Mouse (Mus musculus): Measurements from ENCODE around the gene Cyfip1.

Cyfip1 gene

DNA sequence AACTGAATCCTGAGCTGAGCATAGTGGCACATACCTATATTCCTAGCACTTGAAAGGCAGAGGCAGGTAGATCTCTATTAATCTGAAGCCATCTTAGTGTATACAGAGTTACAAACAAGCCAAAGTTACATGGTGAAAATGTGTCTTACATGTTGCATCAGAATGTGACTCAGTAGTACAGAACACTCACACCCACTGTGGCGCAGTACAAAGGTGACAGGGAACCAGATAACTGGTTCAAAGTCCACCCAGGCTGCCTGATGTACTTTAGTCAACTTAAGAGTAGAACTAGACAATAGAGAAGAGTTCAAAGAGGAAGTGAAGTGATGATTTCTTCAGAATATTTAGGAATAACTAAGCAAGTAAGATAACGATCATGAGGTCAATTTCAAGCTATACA, 93.5 kb downstream of the Cyfip1 start:
- in situ Hi-C loops (cut with MboI; ENCODE audit: low sequenced_read_pairs) = no loop called here

DNA sequence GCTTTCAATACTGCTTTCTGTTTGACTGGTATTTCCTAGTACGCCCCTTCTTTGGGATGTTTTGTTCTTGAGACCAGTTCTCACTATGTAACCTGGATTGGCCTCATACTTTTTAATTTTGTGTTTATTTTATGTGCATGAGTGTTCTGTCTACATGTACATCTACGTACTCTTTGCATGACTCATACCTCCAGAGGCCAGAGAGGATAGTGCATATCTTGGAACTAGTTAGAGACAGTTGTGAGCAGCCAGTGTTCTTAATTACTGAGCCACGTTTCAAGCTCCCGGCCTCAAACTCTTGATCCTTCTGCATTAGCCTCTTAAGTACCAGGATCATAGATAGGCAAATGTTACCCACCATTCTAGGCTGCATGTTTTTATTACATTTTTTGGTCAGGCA, 96.8 kb downstream of the Cyfip1 start:
- in situ Hi-C loops (cut with MboI; ENCODE audit: low sequenced_read_pairs) = no loop called here

DNA sequence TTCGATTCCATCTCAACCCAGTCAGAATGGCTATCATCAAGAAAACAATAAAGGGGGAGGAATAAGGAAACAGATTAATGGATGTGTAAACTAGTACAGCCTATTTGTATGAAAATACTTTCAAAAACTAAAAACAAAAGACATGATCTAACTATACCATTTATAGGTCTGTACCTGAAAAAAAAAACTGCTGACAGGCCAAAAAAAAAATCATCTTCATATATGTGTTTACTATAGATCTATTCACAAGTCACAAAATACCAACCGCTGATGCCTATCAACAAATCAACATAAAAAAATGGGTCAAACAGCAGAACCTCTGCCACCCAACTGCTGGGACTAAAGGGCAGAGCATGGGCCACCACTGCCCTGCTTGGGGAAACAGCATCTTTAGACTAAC, 114.5 kb downstream of the Cyfip1 start:
- in situ Hi-C loops (cut with MboI; ENCODE audit: low sequenced_read_pairs) = no loop called here

- in situ Hi-C loops (cut with MboI; ENCODE audit: low sequenced_read_pairs) = no loop called here
Measured at GRCm38 (mm10) chr7:55957178-55957577, 115.6 kb downstream of the Cyfip1 start.

DNA sequence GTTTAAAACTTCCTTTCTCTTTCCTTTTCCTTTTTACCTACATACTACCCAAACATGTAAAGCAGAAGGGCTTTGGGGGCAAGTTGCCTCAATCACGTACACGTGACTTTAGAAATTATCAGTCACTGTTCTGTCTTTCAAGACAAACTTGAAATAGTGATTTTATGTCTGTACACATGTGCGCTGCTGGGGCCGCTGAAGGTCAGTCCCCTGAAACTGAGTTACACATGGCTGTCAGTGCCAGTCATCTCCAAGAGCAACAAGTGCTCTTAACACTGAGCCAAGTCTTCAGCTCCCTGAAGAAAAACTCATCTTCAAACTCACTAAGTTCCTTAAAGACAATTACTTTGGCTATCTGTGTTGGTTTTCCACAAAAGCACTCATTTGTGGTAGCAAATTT, 116.4 kb downstream of the Cyfip1 start:
- in situ Hi-C loops (cut with MboI; ENCODE audit: low sequenced_read_pairs) = no loop called here

DNA sequence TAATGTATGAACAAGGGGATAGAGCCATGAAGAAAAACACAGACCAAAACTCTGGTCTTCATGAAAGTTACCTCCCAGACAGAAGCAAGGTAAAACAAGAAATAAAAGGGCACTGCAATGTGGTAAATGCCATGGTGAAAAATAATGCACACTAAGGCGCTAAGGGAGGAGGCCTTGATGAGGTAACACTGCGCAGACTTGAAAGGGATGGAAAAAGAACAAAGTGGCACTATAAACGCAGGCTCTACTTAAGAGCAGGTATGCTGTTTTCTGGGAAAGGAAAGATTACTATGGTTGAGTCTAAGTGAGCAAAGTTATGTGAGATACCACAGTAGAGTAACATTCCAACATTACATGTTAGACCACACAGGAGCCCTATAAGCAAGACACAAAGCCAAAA, 118.3 kb downstream of the Cyfip1 start:
- in situ Hi-C loops (cut with MboI; ENCODE audit: low sequenced_read_pairs) = no loop called here

DNA sequence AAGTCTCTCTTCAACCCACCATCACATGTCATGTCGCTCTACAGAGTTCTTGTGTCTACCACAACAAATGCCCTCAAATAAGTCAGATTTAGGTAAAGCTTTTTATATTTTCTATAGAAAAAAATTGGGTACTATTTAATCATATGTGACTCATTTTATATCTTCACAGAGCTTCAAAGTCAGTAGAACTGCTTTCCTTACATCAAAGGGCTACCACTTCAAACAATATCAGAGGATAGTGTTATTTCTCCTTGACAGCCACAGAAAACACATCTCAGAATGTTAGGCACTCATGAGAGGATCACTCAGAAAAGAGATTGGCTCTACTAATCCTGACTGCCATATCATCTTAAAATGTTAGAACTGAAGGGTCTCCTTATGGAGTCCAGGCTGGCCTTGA, 119.0 kb downstream of the Cyfip1 start:
- in situ Hi-C loops (cut with MboI; ENCODE audit: low sequenced_read_pairs) = no loop called here

DNA sequence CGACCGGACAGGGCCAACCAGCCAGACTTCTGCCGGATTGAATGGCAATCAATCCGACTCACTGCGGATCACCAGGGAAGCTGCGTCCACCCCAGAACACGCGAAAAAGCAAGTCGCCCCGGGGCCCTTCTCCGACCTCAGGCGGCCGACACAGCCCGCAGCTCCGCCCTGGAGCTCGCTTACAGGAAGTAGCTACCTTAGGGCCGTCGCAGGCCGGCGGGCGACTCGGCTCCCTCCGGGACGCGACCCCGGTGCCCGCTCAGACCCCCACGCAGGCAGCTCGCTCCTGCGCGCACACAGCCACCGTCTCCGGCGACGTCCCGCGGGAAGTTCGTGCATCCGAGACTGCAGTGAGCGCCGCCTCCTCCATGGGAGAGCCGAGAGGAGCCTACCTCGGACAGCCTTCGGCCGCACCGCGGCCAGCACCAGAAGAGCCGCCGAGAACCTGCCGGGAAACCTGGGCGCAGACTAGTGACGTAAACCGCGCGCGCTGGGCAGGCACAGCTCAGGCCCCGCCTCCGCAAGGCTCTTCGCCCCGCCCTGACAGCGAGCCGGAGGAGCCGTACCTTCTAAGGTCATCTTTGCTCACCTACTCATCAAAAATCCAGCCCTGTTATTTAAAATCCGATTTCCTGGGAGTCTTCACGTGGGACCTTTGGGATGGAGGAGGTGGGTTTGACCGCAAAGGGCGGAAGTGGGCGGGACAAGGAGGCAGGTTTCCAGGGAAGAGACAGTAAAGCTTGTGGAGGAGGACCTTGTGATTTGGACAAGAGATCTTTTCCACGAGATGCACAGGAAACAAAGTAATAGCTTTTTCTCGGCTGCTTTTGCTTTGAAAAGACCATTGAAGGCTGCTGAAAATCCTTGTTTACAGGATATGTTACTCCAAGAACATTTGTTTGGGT, 120.7 kb downstream of the Cyfip1 start, which contains the start of gene Nipa2:
TSS of gene Nipa2 (minus strand) at position 473 of the 905 bp plus-strand sequence.
- in situ Hi-C loops (cut with MboI; ENCODE audit: low sequenced_read_pairs) = no loop called here

- in situ Hi-C loops (cut with MboI; ENCODE audit: low sequenced_read_pairs) = no loop called here
Measured at GRCm38 (mm10) chr7:55966866-55967460, 125.4 kb downstream of the Cyfip1 start.

GRCm38 (mm10) chr7:55968258-55968901, 126.8 kb downstream of the Cyfip1 start:
- in situ Hi-C loops (cut with MboI; ENCODE audit: low sequenced_read_pairs) = no loop called here

GRCm38 (mm10) chr7:55969415-55969814, 127.9 kb downstream of the Cyfip1 start:
- in situ Hi-C loops (cut with MboI; ENCODE audit: low sequenced_read_pairs) = no loop called here

- in situ Hi-C loops (cut with MboI; ENCODE audit: low sequenced_read_pairs) = no loop called here
Measured at GRCm38 (mm10) chr7:55974429-55974828, 132.9 kb downstream of the Cyfip1 start.

DNA sequence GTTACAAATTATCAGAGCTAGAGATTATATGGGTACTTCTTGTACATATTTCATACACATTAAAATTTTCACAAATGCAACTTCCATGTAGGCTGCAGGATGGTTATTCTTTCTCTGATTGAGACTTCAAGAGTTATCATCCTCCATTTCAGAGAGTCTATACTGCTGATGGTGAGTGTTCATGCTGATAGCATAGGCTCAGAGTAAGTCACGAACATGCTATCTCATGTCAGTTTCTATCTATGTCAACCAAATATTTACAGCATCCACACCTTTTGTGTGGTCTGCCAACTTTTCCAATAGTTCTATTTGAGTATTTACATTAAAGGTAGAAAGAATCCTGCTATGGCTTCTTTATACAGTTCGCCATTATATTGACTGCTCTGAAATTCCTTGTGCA, 140.0 kb downstream of the Cyfip1 start:
- in situ Hi-C loops (cut with MboI; ENCODE audit: low sequenced_read_pairs) = no loop called here

All from CH12F3 (cell line).